Mouse (Mus musculus) CH12.LX (cell line): ENCODE data around the gene Spp2. TPM values are rescaled to one million over a fixed set of nuclear protein-coding genes. Genes with fewer than 3 reads are reported as not detected.

ENCODE experiments used
- DNase-seq: peaks from one replicate; pipeline ENCODE4 v3.0.0-alpha.2; 2013; ENCODE audit errors: extremely low read depth
- H3K27ac ChIP-seq: 2 replicates; pipeline ENCODE4 v1.5.1; 2012; ENCODE audit warnings: low read depth, mild to moderate bottlenecking, control low read depth, moderate library complexity; ENCODE audit not compliant: insufficient read depth
- H3K27me3 ChIP-seq: replicated peaks from 2 replicates; pipeline ENCODE3; 2012; ENCODE audit warnings: inconsistent platforms
- H3K36me3 ChIP-seq, 2 experiments: replicated peaks in 1 of 2; 2 replicates each; pipeline versions ENCODE3 to v1.6.1; 2012; ENCODE audit warnings: inconsistent platforms in 1 of 2, low read length in 1 of 2, mild to moderate bottlenecking in 1 of 2, mixed read lengths in 1 of 2, moderate library complexity in 1 of 2; ENCODE audit not compliant: control insufficient read depth in 1 of 2, insufficient read depth in 1 of 2
- H3K4me1 ChIP-seq, 2 experiments: 2 replicates each; pipeline ENCODE4 v1.6.1; 2012; ENCODE audit warnings: inconsistent platforms in 1 of 2, moderate library complexity in 1 of 2; ENCODE audit not compliant: insufficient read depth in 2 of 2, control insufficient read depth in 1 of 2
- H3K4me2 ChIP-seq: 2 replicates; pipeline ENCODE4 v1.6.1; 2012; ENCODE audit warnings: low read depth, mild to moderate bottlenecking, control low read depth; ENCODE audit not compliant: poor library complexity, insufficient read depth, severe bottlenecking
- H3K4me3 ChIP-seq, 3 experiments: fragments of 150-350 bp in 1 of 3; sonication (generic) in 1 of 3; replicated peaks in 1 of 3; 2 replicates each; pipeline versions ENCODE3 to v1.5.1; 2011 to 2012; ENCODE audit warnings: low read depth in 2 of 3, low read length in 2 of 3, mild to moderate bottlenecking in 2 of 3, moderate library complexity in 2 of 3, control low read depth in 1 of 3, improper control_type of control experiment in 1 of 3, inconsistent platforms in 1 of 3, mixed read lengths in 1 of 3; ENCODE audit not compliant: poor library complexity in 1 of 3
- H3K79me2 ChIP-seq: replicated peaks from 2 replicates; pipeline ENCODE4 v1.6.1; 2012; ENCODE audit warnings: mild to moderate bottlenecking, moderate library complexity; ENCODE audit not compliant: control insufficient read depth, poor library complexity, insufficient read depth, severe bottlenecking; ENCODE audit errors: extremely low read depth
- H3K9ac ChIP-seq: 2 replicates; pipeline ENCODE4 v1.6.1; 2012; ENCODE audit warnings: low read depth, mild to moderate bottlenecking, control low read depth, moderate library complexity; ENCODE audit not compliant: insufficient read depth
- H3K9me3 ChIP-seq: replicated peaks from 2 replicates; pipeline ENCODE3; 2012; ENCODE audit warnings: low read length, inconsistent platforms, mixed read lengths
- BHLHE40 ChIP-seq: IDR thresholded peaks from 2 replicates; pipeline ENCODE4 v1.6.1; 2011; ENCODE audit warnings: mild to moderate bottlenecking, low read depth, low read length, improper control_type of control experiment
- CHD1 ChIP-seq: IDR thresholded peaks from 2 replicates; pipeline ENCODE4 v1.6.1; 2012; ENCODE audit warnings: low read depth, low read length, improper control_type of control experiment, inconsistent platforms
- CHD2 ChIP-seq: IDR thresholded peaks from 2 replicates; pipeline ENCODE4 v1.6.1; 2011; ENCODE audit warnings: low read length, improper control_type of control experiment
- CTCF ChIP-seq, 2 experiments: IDR thresholded peaks in 1 of 2; conservative IDR thresholded peaks in 1 of 2; 2 replicates each; pipeline ENCODE4 v1.5.1; 2011 to 2012; ENCODE audit warnings: low read depth in 2 of 2, low read length in 2 of 2, improper control_type of control experiment in 1 of 2, inconsistent platforms in 1 of 2, mild to moderate bottlenecking in 1 of 2, moderate library complexity in 1 of 2
- ELF1 ChIP-seq: IDR thresholded peaks from 2 replicates; pipeline ENCODE4 v1.6.1; 2014; ENCODE audit warnings: low read depth, mild to moderate bottlenecking, inconsistent platforms, low read length, improper control_type of control experiment
- ETS1 ChIP-seq: conservative IDR thresholded peaks from 2 replicates; pipeline ENCODE4 v1.6.1; 2012; ENCODE audit warnings: low read depth, mild to moderate bottlenecking, inconsistent platforms, low read length, improper control_type of control experiment, moderate library complexity
- GABPA ChIP-seq: IDR thresholded peaks from 2 replicates; pipeline ENCODE4 v1.6.1; 2012; ENCODE audit warnings: low read depth, low read length, improper control_type of control experiment, inconsistent platforms; ENCODE audit not compliant: insufficient replicate concordance
- HCFC1 ChIP-seq: IDR thresholded peaks from 2 replicates; pipeline ENCODE4 v1.6.1; 2012; ENCODE audit warnings: low read depth, mild to moderate bottlenecking, inconsistent platforms, low read length, improper control_type of control experiment
- IRF4 ChIP-seq: IDR thresholded peaks from 2 replicates; pipeline ENCODE4 v1.6.1; 2014; ENCODE audit warnings: low read depth, mild to moderate bottlenecking, inconsistent platforms, low read length, improper control_type of control experiment
- JUN ChIP-seq: IDR thresholded peaks from 2 replicates; pipeline ENCODE4 v1.6.1; 2011; ENCODE audit warnings: low read depth, mild to moderate bottlenecking, low read length, improper control_type of control experiment, moderate library complexity; ENCODE audit not compliant: insufficient read depth
- JUND ChIP-seq: conservative IDR thresholded peaks from 2 replicates; pipeline ENCODE4 v1.6.1; 2011; ENCODE audit warnings: low read depth, low read length, improper control_type of control experiment
- KAT2A ChIP-seq: IDR thresholded peaks from 2 replicates; pipeline ENCODE4 v1.6.1; 2012; ENCODE audit warnings: low read length, improper control_type of control experiment, inconsistent platforms; ENCODE audit not compliant: insufficient replicate concordance
- MAFK ChIP-seq: IDR thresholded peaks from 2 replicates; pipeline ENCODE4 v1.6.1; 2011; ENCODE audit warnings: low read length, improper control_type of control experiment; ENCODE audit not compliant: insufficient replicate concordance
- MAX ChIP-seq: IDR thresholded peaks from 2 replicates; pipeline ENCODE4 v1.6.1; 2011; ENCODE audit warnings: low read length, improper control_type of control experiment
- MAZ ChIP-seq: IDR thresholded peaks from 2 replicates; pipeline ENCODE4 v1.6.1; 2012; ENCODE audit warnings: low read depth, mild to moderate bottlenecking, inconsistent platforms, low read length, improper control_type of control experiment, moderate library complexity
- MEF2A ChIP-seq: IDR thresholded peaks from 2 replicates; pipeline ENCODE4 v1.6.1; 2014; ENCODE audit warnings: low read depth, mild to moderate bottlenecking, inconsistent platforms, low read length, improper control_type of control experiment, borderline replicate concordance
- MXI1 ChIP-seq: IDR thresholded peaks from 2 replicates; pipeline ENCODE4 v1.6.1; 2011; ENCODE audit warnings: mild to moderate bottlenecking, low read depth, low read length, improper control_type of control experiment
- MYC ChIP-seq: IDR thresholded peaks from 2 replicates; pipeline ENCODE4 v1.6.1; 2011; ENCODE audit warnings: low read depth, mild to moderate bottlenecking, improper control_type of control experiment, low read length
- NELFE ChIP-seq: IDR thresholded peaks from 2 replicates; pipeline ENCODE4 v1.6.1; 2011; ENCODE audit warnings: low read depth, low read length, improper control_type of control experiment
- PAX5 ChIP-seq: IDR thresholded peaks from 2 replicates; pipeline ENCODE4 v1.6.1; 2012; ENCODE audit warnings: low read length, inconsistent platforms, mixed read lengths
- POLR2A ChIP-seq: IDR thresholded peaks from 2 replicates; pipeline ENCODE4 v1.6.1; 2011; ENCODE audit warnings: low read depth, mild to moderate bottlenecking, improper control_type of control experiment, low read length
- POLR2AphosphoS2 ChIP-seq: IDR thresholded peaks from 2 replicates; pipeline ENCODE4 v1.6.1; 2011; ENCODE audit warnings: low read depth, low read length, improper control_type of control experiment
- RAD21 ChIP-seq: IDR thresholded peaks from 2 replicates; pipeline ENCODE4 v1.6.1; 2011; ENCODE audit warnings: low read depth, mild to moderate bottlenecking, low read length, improper control_type of control experiment, moderate library complexity
- RCOR1 ChIP-seq: conservative IDR thresholded peaks from 2 replicates; pipeline ENCODE4 v1.6.1; 2012; ENCODE audit warnings: low read depth, mild to moderate bottlenecking, inconsistent platforms, low read length, improper control_type of control experiment
- SIN3A ChIP-seq: IDR thresholded peaks from 2 replicates; pipeline ENCODE4 v1.6.1; 2012; ENCODE audit warnings: low read length, improper control_type of control experiment, inconsistent platforms
- SMC3 ChIP-seq: IDR thresholded peaks from 2 replicates; pipeline ENCODE4 v1.6.1; 2011; ENCODE audit warnings: low read depth, low read length, improper control_type of control experiment
- TBP ChIP-seq: conservative IDR thresholded peaks from 2 replicates; pipeline ENCODE4 v1.6.1; 2011; ENCODE audit warnings: low read depth, low read length, improper control_type of control experiment
- TCF12 ChIP-seq: IDR thresholded peaks from 2 replicates; pipeline ENCODE4 v1.6.1; 2014; ENCODE audit warnings: low read depth, mild to moderate bottlenecking, inconsistent platforms, low read length, improper control_type of control experiment
- UBTF ChIP-seq: IDR thresholded peaks from 2 replicates; pipeline ENCODE4 v1.6.1; 2012; ENCODE audit warnings: low read depth, mild to moderate bottlenecking, inconsistent platforms, low read length, improper control_type of control experiment, moderate library complexity
- ZC3H11A ChIP-seq: IDR thresholded peaks from 2 replicates; pipeline ENCODE4 v1.6.1; 2012; ENCODE audit warnings: low read depth, mild to moderate bottlenecking, inconsistent platforms, low read length, improper control_type of control experiment
- ZKSCAN1 ChIP-seq: IDR thresholded peaks from 2 replicates; pipeline ENCODE4 v1.6.1; 2012; ENCODE audit warnings: low read depth, inconsistent platforms, low read length, improper control_type of control experiment, borderline replicate concordance
- ZMIZ1 ChIP-seq: IDR thresholded peaks from 2 replicates; pipeline ENCODE4 v1.6.1; 2012; ENCODE audit warnings: low read depth, mild to moderate bottlenecking, inconsistent platforms, low read length, improper control_type of control experiment
- ZNF384 ChIP-seq: IDR thresholded peaks from 2 replicates; pipeline ENCODE4 v1.6.1; 2012; ENCODE audit warnings: low read depth, low read length, improper control_type of control experiment, inconsistent platforms
- dilution Hi-C: fragments of 300-500 bp; cut with MboI; formaldehyde crosslinking; loops from 2 replicates; pipeline ENCODE4 v1.14.3; 2020; ENCODE audit warnings: low sequenced_read_pairs; ENCODE audit not compliant: extremely low pct_unique_long_range_greater_than_20kb, extremely low pct_ligation_motif_present
- in situ Hi-C: fragments of 300-500 bp; cut with MboI; formaldehyde crosslinking; loops from 3 replicates; pipeline ENCODE4 v1.14.3; 2019; ENCODE audit warnings: low sequenced_read_pairs, low pct_ligation_motif_present, low pct_unique_long_range_greater_than_20kb, mixed read lengths
- polyA plus RNA-seq: library from polyadenylated mRNA; unstranded; fragments of >175 nt; gene quantifications from 2 replicates; pipeline ENCODE4 v1.2.1, GENCODE M21; 2012; ENCODE audit warnings: low read depth; ENCODE audit not compliant: insufficient read length
- total RNA-seq, 2 experiments: library from RNA; depleted of rRNA; stranded (reverse); fragments of 300-350 nt in 1 of 2; fragments of >200 nt in 1 of 2; gene quantifications; 2 replicates each; pipeline ENCODE4 v1.2.3; 2012 to 2014

Gene Spp2
- total and polyA plus RNA-seq, 3 experiments = not detected

DNA sequence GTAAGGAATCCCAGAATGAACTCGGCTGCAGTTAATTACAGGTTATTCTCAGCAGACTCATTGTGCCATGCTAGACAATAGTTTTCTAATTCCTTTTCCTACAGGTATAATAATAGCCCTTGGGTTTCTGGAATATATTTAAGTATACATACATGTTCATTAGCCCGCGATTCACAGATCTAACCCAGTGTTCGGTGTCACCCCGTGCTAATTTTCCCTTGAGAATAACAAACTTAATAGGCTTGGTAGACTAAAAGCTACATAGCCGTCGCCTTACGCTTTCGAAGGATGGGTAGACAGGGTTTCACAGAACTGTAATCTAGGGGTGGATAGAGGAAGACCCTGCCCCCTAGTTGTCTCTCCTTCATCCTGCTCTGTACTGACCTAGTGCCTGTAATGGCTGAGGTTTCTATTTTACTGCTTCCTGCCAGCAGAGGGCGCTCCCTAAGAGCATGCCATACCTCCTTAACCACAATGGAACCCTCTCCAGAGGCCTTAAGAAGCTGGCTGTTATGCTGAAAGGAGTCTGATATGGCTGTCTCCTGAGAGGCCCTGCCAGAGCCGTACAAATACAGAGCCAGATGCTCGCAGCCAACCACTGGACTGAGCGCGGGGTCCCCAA, 49.8 kb downstream of the Spp2 start:
- dilution Hi-C loops = no loop called here

DNA sequence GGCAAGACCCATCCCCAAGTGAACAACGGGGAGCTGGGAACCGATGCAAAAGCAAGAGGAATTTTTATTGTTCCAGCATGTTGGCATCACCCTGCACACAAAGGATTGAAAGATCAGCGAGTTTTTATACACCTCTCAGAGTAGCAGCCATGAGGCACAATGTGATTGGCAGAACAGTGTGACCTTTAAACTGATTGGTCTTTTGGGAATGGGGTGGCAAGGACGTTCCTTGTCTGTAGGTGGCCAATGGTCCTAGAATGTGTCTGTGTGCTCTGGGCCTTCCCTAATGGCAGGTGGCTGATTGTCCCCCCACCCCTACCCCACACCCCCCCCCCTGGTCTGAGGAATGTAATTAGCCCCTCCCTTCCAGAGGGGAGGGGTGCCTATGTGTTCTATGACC, 52.4 kb downstream of the Spp2 start:
- TF ChIP-seq JUND (no peak), SIN3A (no peak), MAFK (no peak), JUN (no peak), GABPA (no peak), ZNF384 (no peak), SMC3 (no peak), ETS1 (no peak), MAX (no peak), IRF4 (no peak), BHLHE40 (no peak), CHD1 (no peak)
- Histone ChIP-seq H3K4me1 (peaks cover 0 to 3% of the 10 kb centered on the region in 2 experiments; a peak in 1 of 4 replicates), H3K4me3 (no peak overlapping the region), H3K27me3 (no peaks in the 10 kb centered on the region), H3K4me2 (no peak overlapping the region), H3K36me3 (no peaks in the 10 kb centered on the region), H3K9ac (no peak overlapping the region), H3K79me2 (no peaks in the 10 kb centered on the region), H3K27ac (no peak overlapping the region), H3K9me3 (peaks cover 34% of the 10 kb centered on the region)
- in situ Hi-C loops = no loop called here
- no peak for DNase-seq
- dilution Hi-C loops = no loop called here

More for the DNA sequence above, 49.8 kb downstream of the Spp2 start:
- Histone ChIP-seq H3K9me3 (peaks cover 39% of the 10 kb centered on the region), H3K4me2 (no peak overlapping the region), H3K27me3 (no peaks in the 10 kb centered on the region), H3K27ac (no peak overlapping the region), H3K79me2 (no peaks in the 10 kb centered on the region), H3K4me1 (peaks cover 0 to 3% of the 10 kb centered on the region in 2 experiments; a peak in 1 of 4 replicates), H3K9ac (no peak overlapping the region), H3K36me3 (no peaks in the 10 kb centered on the region), H3K4me3 (no peak overlapping the region)
- in situ Hi-C loops = no loop called here
- TF ChIP-seq MEF2A = no peak
- TF ChIP-seq ZMIZ1 = no peak
- no peak for TF ChIP-seq GABPA
- no peak for TF ChIP-seq ZKSCAN1
- TF ChIP-seq ZNF384 = peak; percentile 33; the same call in 1 of the 2 replicates
- TF ChIP-seq RAD21 = peak; percentile 42
- TF ChIP-seq JUND = no peak
- no peak for TF ChIP-seq POLR2AphosphoS2
- no peak for TF ChIP-seq CHD2
- TF ChIP-seq SMC3 = peak; percentile 64
- no peak for TF ChIP-seq JUN
- TF ChIP-seq BHLHE40 = no peak
- TF ChIP-seq CHD1 = no peak
- no peak for TF ChIP-seq IRF4
- TF ChIP-seq KAT2A = no peak
- peak; percentile 31; the same call in 1 of the 2 replicates for TF ChIP-seq MYC
- TF ChIP-seq UBTF = no peak
- no peak for TF ChIP-seq MAZ
- no peak for TF ChIP-seq ETS1
- no peak for TF ChIP-seq PAX5
- TF ChIP-seq TBP = no peak
- TF ChIP-seq MAFK = no peak
- no peak for TF ChIP-seq POLR2A
- TF ChIP-seq MXI1 = no peak
- TF ChIP-seq MAX = no peak
- TF ChIP-seq HCFC1 = no peak
- TF ChIP-seq TCF12 = no peak
- no peak for TF ChIP-seq ELF1
- TF ChIP-seq CTCF (conservative IDR thresholded peaks at IDR 0.05 in 1 of 2, IDR thresholded peaks at IDR 0.05 in 1 of 2; ENCODE audit: low read depth in 2 of 2, low read length in 2 of 2) = peak; percentile 35 to 79; a peak in 2 of 4 replicates
- no peak for TF ChIP-seq ZC3H11A
- no peak for TF ChIP-seq NELFE
- no peak for TF ChIP-seq RCOR1
- peak; percentile 56 for DNase-seq
